Mouse (Mus musculus): ENCODE results near the gene Cxcl14. TPM values are rescaled to one million over a fixed set of nuclear protein-coding genes. Genes with fewer than 3 reads are reported as not detected.

Gene Cxcl14
- polyA plus RNA-seq, 1 experiment from 2014 or later: 72.3 TPM

DNA sequence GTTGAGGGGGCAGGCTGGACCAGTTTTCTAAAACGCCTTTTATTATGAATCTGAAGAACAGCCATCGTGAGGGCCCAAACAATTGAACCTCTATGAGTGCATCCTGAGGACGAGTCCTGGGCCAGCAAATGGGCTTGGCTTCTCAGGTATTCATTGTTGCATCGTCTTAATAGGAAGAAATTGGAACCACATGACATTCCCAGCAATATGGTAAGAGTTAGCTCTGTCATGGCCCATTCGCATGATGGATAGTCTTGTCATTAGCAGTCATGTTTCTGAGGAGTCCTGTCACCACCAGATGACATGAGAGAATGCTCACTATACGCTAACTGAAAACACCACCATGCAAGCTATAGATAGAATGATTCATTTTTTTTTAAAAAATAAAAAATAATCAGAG is 32.8 kb upstream of the Cxcl14 start:
- Histone ChIP-seq H3K9me3 (replicated peaks) (no peaks in the 10 kb centered on the region), H3K4me2 (replicated peaks) (no peak overlapping the region), H3K4me3 (no peak overlapping the region), H3K4me1 (0 out of 2 replicates have a peak, but pooled peaks cover 5% of the 10 kb centered on the region), H3K27ac (no peak overlapping the region), H3K36me3 (no peaks in the 10 kb centered on the region), H3K27me3 (no peaks in the 10 kb centered on the region), H3K9ac (no peak overlapping the region)
- WGBS: 78% methylated on average over 6 of the region's 6 CpGs
- ATAC-seq (ENCODE audit: low FRiP score): no peak

GRCm38 (mm10) chr13:56327779-56328178 is 31.4 kb upstream of the Cxcl14 start:
- Histone ChIP-seq H3K4me3 (no peak overlapping the region), H3K9me3 (replicated peaks) (no peaks in the 10 kb centered on the region), H3K9ac (no peak overlapping the region), H3K27me3 (no peaks in the 10 kb centered on the region), H3K36me3 (no peaks in the 10 kb centered on the region), H3K27ac (no peak overlapping the region), H3K4me2 (replicated peaks) (no peak overlapping the region), H3K4me1 (0 out of 2 replicates have a peak, but pooled peaks cover 5% of the 10 kb centered on the region)
- WGBS: 26% methylated on average over 6 of the region's 6 CpGs
- no peak for ATAC-seq (ENCODE audit: low FRiP score)

GRCm38 (mm10) chr13:56321635-56322034 is 25.3 kb upstream of the Cxcl14 start:
- H3K27ac ChIP-seq: no peak overlapping the region
- H3K27me3 ChIP-seq: no peaks in the 10 kb centered on the region
- H3K4me1 ChIP-seq: no peaks in the 10 kb centered on the region
- H3K9ac ChIP-seq: no peak overlapping the region
- no peaks in the 10 kb centered on the region for H3K36me3 ChIP-seq
- H3K4me3 ChIP-seq: no peak overlapping the region
- no peaks in the 10 kb centered on the region for H3K9me3 ChIP-seq (replicated peaks)
- H3K4me2 ChIP-seq (replicated peaks): no peak overlapping the region
- 80% methylated on average over 7 of the region's 7 CpGs for WGBS
- no peak for ATAC-seq (ENCODE audit: low FRiP score)

- Histone ChIP-seq H3K27ac (no peak overlapping the region), H3K4me1 (peaks cover 7% of the 10 kb centered on the region), H3K36me3 (no peaks in the 10 kb centered on the region), H3K4me3 (no peak overlapping the region), H3K27me3 (no peaks in the 10 kb centered on the region), H3K4me2 (replicated peaks) (no peak overlapping the region), H3K9me3 (replicated peaks) (no peaks in the 10 kb centered on the region), H3K9ac (no peak overlapping the region)
- no peak for ATAC-seq (ENCODE audit: low FRiP score)
- 72% methylated on average over 4 of the region's 4 CpGs for WGBS
These were observed 20.6 kb upstream of the Cxcl14 start for GRCm38 (mm10) chr13:56316930-56317329.

DNA sequence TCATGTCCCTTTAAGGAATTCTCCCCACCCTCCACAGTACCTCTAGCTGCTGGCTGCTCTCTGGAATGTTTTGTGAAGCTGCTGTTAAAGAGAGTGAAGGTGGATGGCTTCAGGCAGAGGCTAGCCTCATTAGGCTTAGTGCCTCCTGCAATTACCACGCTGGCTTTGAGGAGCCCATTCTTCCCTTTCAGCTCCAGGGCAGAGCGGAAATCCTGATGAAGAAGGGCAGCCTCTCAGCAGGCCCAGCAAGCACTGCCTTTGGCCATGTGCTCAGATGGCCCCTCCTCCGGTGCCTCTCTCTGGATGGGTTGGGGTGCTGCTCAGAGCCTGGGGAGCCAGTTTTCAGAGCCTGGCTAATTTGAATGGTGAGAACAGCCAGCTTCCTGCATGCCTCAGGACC is 18.9 kb upstream of the Cxcl14 start:
- H3K4me2 ChIP-seq (replicated peaks): no peak overlapping the region
- H3K27ac ChIP-seq: no peak overlapping the region
- ATAC-seq (ENCODE audit: low FRiP score): 0 out of 2 replicates have a peak, but pooled peaks have one; percentile 40
- H3K36me3 ChIP-seq: no peaks in the 10 kb centered on the region
- peaks cover 7% of the 10 kb centered on the region for H3K4me1 ChIP-seq
- no peak overlapping the region for H3K4me3 ChIP-seq
- H3K27me3 ChIP-seq: no peaks in the 10 kb centered on the region
- peaks cover 5% of the 10 kb centered on the region for H3K9me3 ChIP-seq (replicated peaks)
- no peak overlapping the region; the same call in 1 of the 2 replicates for H3K9ac ChIP-seq
- WGBS: 29% methylated on average over 3 of the region's 3 CpGs

- H3K27me3 ChIP-seq: peaks cover 8% of the 10 kb centered on the region; the same call in 1 of the 2 replicates
- H3K4me2 ChIP-seq (replicated peaks): no peak overlapping the region
- no peak overlapping the region for H3K27ac ChIP-seq
- no peak overlapping the region for H3K9ac ChIP-seq
- H3K9me3 ChIP-seq (replicated peaks): no peaks in the 10 kb centered on the region
- WGBS: 67% methylated on average over 12 of the region's 12 CpGs
- H3K4me3 ChIP-seq: no peak overlapping the region
- H3K4me1 ChIP-seq: 0 out of 2 replicates have a peak, but pooled peaks cover 2% of the 10 kb centered on the region
- no peak for ATAC-seq (ENCODE audit: low FRiP score)
- H3K36me3 ChIP-seq: no peaks in the 10 kb centered on the region
These were observed 8.7 kb upstream of the Cxcl14 start for GRCm38 (mm10) chr13:56305058-56305457.

DNA sequence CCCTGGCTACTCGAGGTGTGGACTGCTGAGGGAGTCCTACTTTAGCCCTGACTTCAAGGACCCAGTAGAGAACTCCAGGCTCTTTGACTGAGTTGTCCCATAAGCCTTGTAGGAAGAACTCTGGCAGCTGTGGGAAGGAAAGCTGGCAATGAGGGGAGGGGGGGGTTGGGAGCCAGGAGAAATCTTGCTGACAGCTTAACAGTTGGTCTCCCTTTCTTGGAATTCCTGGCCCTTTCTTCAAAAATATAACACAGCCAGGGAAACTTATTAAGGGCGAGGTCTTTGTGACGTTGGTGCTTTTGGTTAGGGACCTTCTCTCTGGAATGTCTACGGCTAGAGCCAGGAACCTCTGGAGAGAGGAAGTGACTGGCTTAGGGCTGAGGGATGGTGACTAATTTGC is 8.1 kb upstream of the Cxcl14 start:
- Histone ChIP-seq H3K4me2 (replicated peaks) (no peak overlapping the region), H3K4me1 (0 out of 2 replicates have a peak, but pooled peaks cover 2% of the 10 kb centered on the region), H3K36me3 (no peaks in the 10 kb centered on the region), H3K27me3 (peaks cover 8% of the 10 kb centered on the region; the same call in 1 of the 2 replicates), H3K27ac (no peak overlapping the region), H3K4me3 (no peak overlapping the region), H3K9me3 (replicated peaks) (no peaks in the 10 kb centered on the region), H3K9ac (no peak overlapping the region)
- WGBS: 61% methylated on average over 4 of the region's 4 CpGs
- ATAC-seq (ENCODE audit: low FRiP score): no peak

- no peak for ATAC-seq (ENCODE audit: low FRiP score)
- H3K9ac ChIP-seq: no peak overlapping the region
- peaks cover 52% of the 10 kb centered on the region for H3K27me3 ChIP-seq
- H3K9me3 ChIP-seq (replicated peaks): no peaks in the 10 kb centered on the region
- H3K36me3 ChIP-seq: no peaks in the 10 kb centered on the region
- H3K27ac ChIP-seq: no peak overlapping the region
- H3K4me1 ChIP-seq: peaks cover 21% of the 10 kb centered on the region
- H3K4me3 ChIP-seq: no peak overlapping the region
- 91% methylated on average over 11 of the region's 11 CpGs for WGBS
- no peak overlapping the region for H3K4me2 ChIP-seq (replicated peaks)
These were observed 3.0 kb upstream of the Cxcl14 start for GRCm38 (mm10) chr13:56299336-56299735.

DNA sequence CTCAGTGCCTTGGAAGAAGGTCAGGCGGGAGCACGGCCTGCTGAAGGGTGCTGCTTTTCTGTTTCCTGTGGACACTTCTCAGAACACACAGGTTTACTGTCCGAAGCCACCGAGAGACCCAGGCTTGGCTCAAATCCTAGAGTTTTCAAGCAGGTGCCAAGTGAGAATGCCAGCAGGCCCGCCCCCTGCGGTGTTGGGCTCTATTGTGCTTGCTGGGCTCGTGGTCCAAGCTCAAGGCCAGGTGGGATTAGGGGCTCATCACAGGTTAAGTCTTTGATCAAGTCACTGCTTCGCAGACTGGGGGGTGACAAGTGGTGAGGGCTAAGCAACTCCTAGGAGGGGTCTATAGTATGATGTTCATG is 289 bp upstream of the Cxcl14 start:
- Histone ChIP-seq H3K9me3 (replicated peaks) (no peaks in the 10 kb centered on the region), H3K27me3 (peaks cover 74% of the 10 kb centered on the region), H3K9ac (peak overlapping the region; percentile 63), H3K4me3 (peak overlapping the region; percentile 48), H3K36me3 (no peaks in the 10 kb centered on the region), H3K4me2 (replicated peaks) (peak overlapping the region; percentile 93), H3K27ac (no peak overlapping the region), H3K4me1 (peaks cover 21% of the 10 kb centered on the region)
- WGBS: 8% methylated on average over 8 of the region's 8 CpGs
- 0 out of 2 replicates have a peak, but pooled peaks have one; percentile 38 for ATAC-seq (ENCODE audit: low FRiP score)

GRCm38 (mm10) chr13:56295586-56295942 is 787 bp downstream of the Cxcl14 start:
- ATAC-seq (ENCODE audit: low FRiP score): no peak
- H3K27ac ChIP-seq: no peak overlapping the region
- WGBS: 6% methylated on average over 13 of the region's 13 CpGs

DNA sequence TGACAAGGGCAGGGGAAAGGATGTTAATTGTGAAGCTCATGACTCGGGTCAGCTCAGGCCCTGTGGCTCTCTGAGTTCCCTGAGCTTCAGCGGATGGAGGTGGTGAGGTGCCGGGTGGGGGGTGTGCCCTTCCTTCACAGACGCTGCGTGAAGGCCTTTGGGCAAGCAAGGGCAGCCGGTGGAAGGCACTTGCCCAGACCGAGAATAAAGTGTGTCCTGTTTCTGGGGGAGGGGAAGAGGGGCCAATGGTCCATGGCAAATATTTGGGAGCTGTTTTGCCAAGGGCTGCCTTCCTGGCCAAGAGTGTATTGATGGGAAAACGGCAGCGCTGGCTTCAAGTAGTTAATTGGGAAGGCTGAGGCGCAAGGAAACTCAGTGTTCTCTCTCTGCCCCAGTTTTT is 1.4 kb downstream of the Cxcl14 start:
- Histone ChIP-seq H3K9me3 (replicated peaks) (no peaks in the 10 kb centered on the region), H3K36me3 (no peaks in the 10 kb centered on the region), H3K4me1 (peaks cover 21% of the 10 kb centered on the region), H3K4me3 (peak overlapping the region; percentile 48), H3K9ac (no peak overlapping the region), H3K27me3 (peaks cover 83% of the 10 kb centered on the region), H3K27ac (no peak overlapping the region), H3K4me2 (replicated peaks) (peak overlapping the region; percentile 93)
- 3% methylated on average over 10 of the region's 10 CpGs for WGBS
- no peak for ATAC-seq (ENCODE audit: low FRiP score)

More at GRCm38 (mm10) chr13:56295586-56295942, 787 bp downstream of the Cxcl14 start:
- Histone ChIP-seq H3K9me3 (replicated peaks) (no peaks in the 10 kb centered on the region), H3K36me3 (no peaks in the 10 kb centered on the region), H3K27me3 (peaks cover 80% of the 10 kb centered on the region), H3K4me3 (peak overlapping the region; percentile 48), H3K4me1 (peaks cover 21% of the 10 kb centered on the region), H3K4me2 (replicated peaks) (peak overlapping the region; percentile 93), H3K9ac (peak overlapping the region; percentile 63)

DNA sequence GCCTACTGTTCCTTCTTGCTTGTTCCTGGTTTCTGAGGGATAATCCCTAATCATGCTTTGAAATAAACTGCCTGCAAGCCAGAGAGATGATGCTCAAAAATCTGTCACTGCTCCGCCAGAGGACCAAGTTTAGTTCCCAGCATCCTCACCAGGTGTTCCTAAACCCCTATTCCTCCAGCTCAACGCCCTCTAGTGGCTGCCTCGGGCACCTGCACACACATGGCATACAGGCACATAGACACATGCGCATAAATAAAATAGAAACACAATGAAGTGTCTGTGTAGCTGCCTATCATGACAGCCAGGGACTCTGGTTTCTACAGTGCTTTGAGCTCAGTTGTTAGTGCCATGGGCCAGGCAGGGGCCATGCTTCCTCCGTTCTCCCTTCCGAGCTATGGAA is 6.4 kb downstream of the Cxcl14 start:
- Histone ChIP-seq H3K4me3 (no peak overlapping the region), H3K9ac (no peak overlapping the region), H3K27me3 (peaks cover 43% of the 10 kb centered on the region), H3K36me3 (no peaks in the 10 kb centered on the region), H3K4me1 (peaks cover 11% of the 10 kb centered on the region), H3K27ac (no peak overlapping the region), H3K4me2 (replicated peaks) (no peak overlapping the region), H3K9me3 (replicated peaks) (no peaks in the 10 kb centered on the region)
- 82% methylated on average over 6 of the region's 6 CpGs for WGBS
- no peak for ATAC-seq (ENCODE audit: low FRiP score)

DNA sequence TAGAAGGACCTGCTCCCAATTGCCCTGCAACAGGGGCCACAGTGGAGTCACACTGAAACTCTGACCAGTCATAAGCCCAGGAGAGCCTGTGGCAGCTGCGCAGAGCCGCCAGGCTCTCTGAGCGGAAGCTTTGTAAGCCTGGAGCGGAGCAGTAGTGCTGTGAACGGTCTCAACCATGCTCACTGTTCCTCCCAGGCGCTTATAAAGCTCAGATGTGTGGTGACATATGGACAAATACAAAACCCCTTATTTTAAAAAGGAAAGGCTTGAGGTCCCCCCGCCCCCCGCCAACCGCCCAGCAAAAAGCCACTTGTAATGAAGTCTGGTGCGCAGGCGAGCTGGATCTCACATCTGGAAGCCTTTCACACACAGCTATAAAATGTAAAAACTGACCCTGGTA is 7.1 kb downstream of the Cxcl14 start:
- no peak overlapping the region for H3K9ac ChIP-seq
- H3K36me3 ChIP-seq: no peaks in the 10 kb centered on the region
- peak overlapping the region; percentile 15; the same call in 1 of the 2 replicates for H3K4me2 ChIP-seq (replicated peaks)
- peaks cover 35% of the 10 kb centered on the region for H3K27me3 ChIP-seq
- peaks cover 8% of the 10 kb centered on the region for H3K4me1 ChIP-seq
- no peaks in the 10 kb centered on the region for H3K9me3 ChIP-seq (replicated peaks)
- ATAC-seq (ENCODE audit: low FRiP score): peak; percentile 26; the same call in 1 of the 2 replicates
- WGBS: 60% methylated on average over 11 of the region's 11 CpGs
- H3K27ac ChIP-seq: no peak overlapping the region
- H3K4me3 ChIP-seq: no peak overlapping the region
